ENCODE assay signal across 12 mouse cellular contexts in the genomic region with DNA sequence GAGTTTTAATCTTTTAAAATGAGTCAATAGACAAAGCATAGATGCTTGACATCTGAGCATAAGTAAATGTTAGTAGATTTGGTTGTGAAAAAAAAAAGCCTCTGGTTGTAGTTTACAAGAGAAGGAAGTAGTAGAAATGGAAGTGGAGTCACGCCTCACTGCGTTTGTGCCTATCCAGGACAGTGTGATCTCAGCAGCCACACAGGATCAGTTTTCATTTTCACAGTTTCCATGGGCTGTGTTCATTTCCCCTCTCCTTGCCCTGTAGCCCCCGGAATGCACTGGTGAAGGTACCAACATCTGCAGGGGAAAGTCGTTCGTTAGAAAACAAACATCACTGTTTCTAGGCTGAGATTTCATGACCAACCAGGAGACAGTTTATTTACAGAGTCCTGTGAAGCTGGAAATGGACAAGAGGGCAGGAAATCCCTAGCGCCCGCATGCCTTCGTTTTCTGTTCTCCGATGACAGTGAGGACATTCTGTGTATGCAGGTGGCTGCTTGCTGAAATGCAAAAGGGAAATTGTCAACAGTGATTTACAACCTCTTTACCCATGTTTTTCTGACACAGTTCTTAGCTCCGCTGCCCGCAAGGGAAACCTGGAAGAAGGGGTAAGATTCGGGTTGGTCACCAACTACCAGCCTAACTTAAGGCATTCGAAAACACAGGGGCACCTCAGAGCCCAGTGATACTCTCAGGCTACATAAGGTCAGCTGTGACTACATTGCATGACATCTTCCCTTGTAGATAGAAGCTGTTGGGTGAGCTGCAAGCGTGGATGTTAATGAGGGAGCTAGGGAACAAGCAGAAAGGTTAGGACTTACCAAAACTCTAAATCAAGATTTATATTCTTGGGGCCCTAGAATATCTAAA. TPM values are rescaled to one million over a fixed set of nuclear protein-coding genes. Genes with fewer than 3 reads are reported as not detected.
DNase-seq lines count a peak whose midpoint lies in the region; ATAC-seq and TF ChIP-seq lines count a peak whose summit lies in the region.
"Had no signal": no experiment of that assay in that cellular context is flagged by ENCODE, and none has a peak within 500 bp of the region (broad histone marks: within the 10 kb centered on the region; RNA-seq: fewer than 3 reads in every experiment).

No protein-coding gene starts in this region.

- 0 out of 2 replicates have a peak overlapping the region, but pooled peaks have one; percentile 10 for H3K27ac ChIP-seq in kidney, postnatal 0 days
- H3K27ac ChIP-seq in embryonic facial prominence, embryonic 10.5 days (replicated peaks) = no peak overlapping the region
- H3K27ac ChIP-seq: limb, embryonic 15.5 days had no signal

- ATAC-seq in kidney, postnatal 0 days (replicated peaks; ENCODE audit: low FRiP score, low read depth) = peak; percentile 63; the same call in 1 of the 2 replicates
- ATAC-seq in megakaryocyte, adult 5-6 weeks (ENCODE audit: poor library complexity, severe bottlenecking) = peak; percentile 47

- no peaks in the 10 kb centered on the region for H3K9me3 ChIP-seq in kidney, postnatal 0 days (replicated peaks; ENCODE audit: low read length)
- H3K9me3 ChIP-seq in embryonic facial prominence, embryonic 10.5 days = no peaks in the 10 kb centered on the region
- H3K9me3 ChIP-seq: limb, embryonic 15.5 days had no signal

- DNase-seq in embryo, embryonic 10 days (ENCODE audit: low spot score) = peak; percentile 36
- DNase-seq in embryo, embryonic 9.5 days (ENCODE audit: extremely low spot score) = no peak
- DNase-seq in kidney, postnatal 0 days (ENCODE audit: low spot score) = peak; percentile 66
- DNase-seq in kidney, adult 9 months = no peak
- DNase-seq in embryonic facial prominence, embryonic 10.5 days (ENCODE audit: low spot score) = peak; percentile 20
- no peak for DNase-seq in cerebellum, adult 11 months
- no peak for DNase-seq in right cerebral cortex, postnatal 36 days (ENCODE audit: low spot score in 2 of 2)
- DNase-seq: adrenal gland, adult 2 months; cerebellum, adult 11-12 months; heart, postnatal 36 days had no signal

- no peaks in the 10 kb centered on the region for H3K36me3 ChIP-seq in kidney, postnatal 0 days (ENCODE audit: insufficient read depth, low read length)
- no peaks in the 10 kb centered on the region for H3K36me3 ChIP-seq in embryonic facial prominence, embryonic 10.5 days (replicated peaks)
- H3K36me3 ChIP-seq: limb, embryonic 15.5 days had no signal

- WGBS in kidney, postnatal 0 days = 7% methylated on average over 14 of the region's 14 CpGs
- 63% methylated on average over 14 of the region's 14 CpGs for WGBS in embryonic facial prominence, embryonic 10.5 days

- H3K9ac ChIP-seq in kidney, postnatal 0 days (ENCODE audit: low read depth, low read length) = no peak overlapping the region
- H3K9ac ChIP-seq: limb, embryonic 15.5 days had no signal

- peak overlapping the region; percentile 50 for H3K4me2 ChIP-seq in kidney, postnatal 0 days (ENCODE audit: low read length)
- H3K4me2 ChIP-seq: limb, embryonic 15.5 days had no signal

- no peaks in the 10 kb centered on the region for H3K27me3 ChIP-seq in kidney, postnatal 0 days (ENCODE audit: insufficient read depth, low read length)
- no peaks in the 10 kb centered on the region for H3K27me3 ChIP-seq in embryonic facial prominence, embryonic 10.5 days (replicated peaks; ENCODE audit: low read depth, poor library complexity, severe bottlenecking)
- H3K27me3 ChIP-seq: limb, embryonic 15.5 days had no signal

- no peaks in the 10 kb centered on the region; the same call in 1 of the 2 replicates for H3K4me1 ChIP-seq in kidney, postnatal 0 days (replicated peaks; ENCODE audit: insufficient read depth, low read length)
- peaks cover 7% of the 10 kb centered on the region for H3K4me1 ChIP-seq in embryonic facial prominence, embryonic 10.5 days

- TF ChIP-seq CTCF in kidney, postnatal 0 days (IDR thresholded peaks at IDR 0.05; ENCODE audit: low read depth) = no peak

- H3K4me3 ChIP-seq in kidney, postnatal 0 days (replicated peaks; ENCODE audit: low read depth, low read length) = 0 out of 2 replicates have a peak overlapping the region, but pooled peaks have one; percentile 8
- no peak overlapping the region for H3K4me3 ChIP-seq in embryonic facial prominence, embryonic 10.5 days
- H3K4me3 ChIP-seq: limb, embryonic 15.5 days had no signal

RNA-seq across cellular contexts. Expression of a gene that starts 35.6 kb away (rescaled TPM):
- 133 and 141 TPM in 2 replicates for polyA plus RNA-seq in kidney, postnatal 0 days (2015; fragmentation: Nextera tagmentation; extraction: Ambion mirVana)
- 265 and 285 TPM in 2 replicates for polyA plus RNA-seq in embryonic facial prominence, embryonic 10.5 days (2016; fragmentation: Nextera tagmentation; extraction: Ambion mirVana)
- total RNA-seq in megakaryocyte, adult 5-6 weeks (2015) = 115 and 122 TPM in 2 replicates
- 75.5 and 82.5 TPM in 2 replicates for total RNA-seq in megakaryocyte, adult 5-6 weeks (2017)

Comparison
In these comparisons a context has a peak if more than half of its experiments do, and no peak if none do; other contexts are left out.
1. DNase-seq: peak in embryo, embryonic 10 days (single experiment), kidney, postnatal 0 days (single experiment) and embryonic facial prominence, embryonic 10.5 days (single experiment); none in embryo, embryonic 9.5 days (single experiment), kidney, adult 9 months (single experiment), cerebellum, adult 11 months (single experiment) and right cerebral cortex, postnatal 36 days (0 of 2).